Mouse (Mus musculus) liver, adult (tissue): ENCODE measurements around the gene Cuedc2.

ENCODE experiments used
- GATA4 ChIP-seq: IDR thresholded peaks from 2 replicates; pipeline ENCODE4 v1.6.1; 2014; ENCODE audit warnings: mild to moderate bottlenecking, low read length; ENCODE audit not compliant: insufficient replicate concordance

Gene Cuedc2

GRCm38 (mm10) chr19:46338331-46338936 is at the start of gene Cuedc2:
Gene Cuedc2 (minus strand): TSS chr19:46338702.
- peak; percentile 92; the same call in 1 of the 2 replicates for TF ChIP-seq GATA4

GRCm38 (mm10) chr19:46382275-46382674 is 43.8 kb upstream of the Cuedc2 start:
- TF ChIP-seq GATA4: no peak

- TF ChIP-seq GATA4: no peak
These were observed 37.4 kb upstream of the Cuedc2 start for GRCm38 (mm10) chr19:46375891-46376290.

- no peak for TF ChIP-seq GATA4
These were observed 37.0 kb upstream of the Cuedc2 start for GRCm38 (mm10) chr19:46375489-46375888.

GRCm38 (mm10) chr19:46374477-46375088 is 36.1 kb upstream of the Cuedc2 start:
- TF ChIP-seq GATA4: no peak

- no peak for TF ChIP-seq GATA4
These were observed 30.7 kb upstream of the Cuedc2 start for GRCm38 (mm10) chr19:46369204-46369603.

GRCm38 (mm10) chr19:46367798-46368590 is 29.5 kb upstream of the Cuedc2 start:
- no peak for TF ChIP-seq GATA4

GRCm38 (mm10) chr19:46363294-46364009 is 24.9 kb upstream of the Cuedc2 start:
- TF ChIP-seq GATA4: no peak

GRCm38 (mm10) chr19:46362104-46362503 is 23.6 kb upstream of the Cuedc2 start:
- TF ChIP-seq GATA4: no peak

- TF ChIP-seq GATA4: no peak
These were observed 19.9 kb upstream of the Cuedc2 start for GRCm38 (mm10) chr19:46358381-46358780.

GRCm38 (mm10) chr19:46357344-46358280 is 19.1 kb upstream of the Cuedc2 start:
- TF ChIP-seq GATA4: no peak

GRCm38 (mm10) chr19:46356701-46357138 is 18.2 kb upstream of the Cuedc2 start:
- TF ChIP-seq GATA4: peak; percentile 55; the same call in 1 of the 2 replicates

- no peak for TF ChIP-seq GATA4
These were observed 11.8 kb upstream of the Cuedc2 start, which contains the start of gene 2310034G01Rik for GRCm38 (mm10) chr19:46350168-46350932. Gene 2310034G01Rik (minus strand): TSS chr19:46350302.
